Mouse (Mus musculus) kidney, postnatal 4 days (tissue): Measurements from ENCODE around the gene Sgms2.
A peak's percentile ranks its signal among the peaks of the same experiment; 100 is the strongest.

Experiments
- DNase-seq, 2 experiments: peaks; one replicate each; pipeline ENCODE4 v3.0.0; 2021; ENCODE audit warnings: mixed read lengths in 2 of 2

Sgms2 gene

GRCm38 (mm10) chr3:131302452-131303319, 188.5 kb downstream of the Sgms2 start, which contains the start of gene Cyp2u1:
Cyp2u1 (minus strand) TSS chr3:131303227.
- DNase-seq, result peak; percentile 90 to 94

- no peak for DNase-seq
Observed at GRCm38 (mm10) chr3:131299908-131300307, 191.3 kb downstream of the Sgms2 start.

GRCm38 (mm10) chr3:131299078-131299477, 192.1 kb downstream of the Sgms2 start:
- no peak for DNase-seq

GRCm38 (mm10) chr3:131296893-131297292, 194.3 kb downstream of the Sgms2 start:
- DNase-seq, result no peak

GRCm38 (mm10) chr3:131295513-131296200, 195.6 kb downstream of the Sgms2 start:
- DNase-seq, result no peak

GRCm38 (mm10) chr3:131294503-131294902, 196.7 kb downstream of the Sgms2 start:
- no peak for DNase-seq

GRCm38 (mm10) chr3:131292959-131293358, 198.3 kb downstream of the Sgms2 start:
- no peak for DNase-seq

GRCm38 (mm10) chr3:131292349-131292748, 198.9 kb downstream of the Sgms2 start:
- DNase-seq, result no peak

- no peak for DNase-seq
Observed at GRCm38 (mm10) chr3:131291890-131292289, 199.3 kb downstream of the Sgms2 start.

GRCm38 (mm10) chr3:131274151-131274550, 217.1 kb downstream of the Sgms2 start:
- no peak for DNase-seq

GRCm38 (mm10) chr3:131272374-131273100, 218.7 kb downstream of the Sgms2 start:
- DNase-seq, result peak in 1 of 2 experiments; percentile 35

GRCm38 (mm10) chr3:131271559-131272373, 219.4 kb downstream of the Sgms2 start, which contains the start of gene Hadh:
Hadh (minus strand) TSS chr3:131272101.
- peak; percentile 92 to 95 for DNase-seq

GRCm38 (mm10) chr3:131271157-131271556, 220.1 kb downstream of the Sgms2 start:
- peak; percentile 76 to 86 for DNase-seq

- DNase-seq, result no peak
Observed at GRCm38 (mm10) chr3:131270381-131270780, 220.8 kb downstream of the Sgms2 start.
